28 mouse cellular contexts compared by ENCODE assay signal in the genomic region with DNA sequence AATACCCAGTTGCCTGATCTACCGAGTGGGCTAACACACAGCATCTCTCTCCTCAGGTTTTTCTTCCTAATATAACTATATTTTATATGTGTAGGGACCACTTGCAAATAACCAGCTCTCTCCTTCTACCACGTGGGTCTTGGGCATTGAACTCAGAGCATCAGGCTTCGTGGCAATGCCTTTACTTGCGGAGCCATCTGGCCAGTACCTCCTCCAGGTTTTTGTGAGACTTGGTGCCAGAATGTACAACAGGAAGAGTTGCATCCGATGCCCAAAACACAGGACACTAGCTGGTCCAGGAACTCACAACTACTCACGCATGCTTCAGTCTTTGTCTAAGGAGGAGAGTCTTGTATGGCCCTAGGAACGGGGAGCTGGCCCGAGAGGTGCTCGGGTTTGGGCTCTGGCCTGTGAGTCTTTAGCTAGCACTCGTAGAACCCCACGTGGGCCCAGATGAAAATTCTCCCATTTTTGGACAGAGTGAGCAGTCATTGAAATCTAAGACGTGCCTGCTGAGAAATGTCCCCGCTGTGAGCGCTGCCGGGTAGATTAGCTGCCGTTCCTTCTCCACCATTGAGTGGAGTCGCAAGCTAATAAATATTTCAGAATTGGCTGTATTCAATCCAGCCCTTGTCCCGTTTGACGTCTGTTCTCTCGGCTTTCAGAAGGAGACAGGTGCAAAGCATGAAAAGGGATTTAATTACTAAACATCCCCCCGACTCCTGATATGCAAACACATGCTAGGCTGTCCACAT. TPM values are rescaled to one million over a fixed set of nuclear protein-coding genes. Genes with fewer than 3 reads are reported as not detected.
DNase-seq lines count a peak whose midpoint lies in the region; ATAC-seq and TF ChIP-seq lines count a peak whose summit lies in the region.
"Had no signal": no experiment of that assay in that cellular context is flagged by ENCODE, and none has a peak within 500 bp of the region (broad histone marks: within the 10 kb centered on the region; RNA-seq: fewer than 3 reads in every experiment).

No protein-coding gene starts in this region.

- no peaks in the 10 kb centered on the region for H3K36me3 ChIP-seq in forebrain, embryonic 12.5 days (replicated peaks)
- no peaks in the 10 kb centered on the region for H3K36me3 ChIP-seq in forebrain, embryonic 11.5 days (ENCODE audit: control insufficient read depth, insufficient read depth, low read length)
- H3K36me3 ChIP-seq in neural tube, embryonic 13.5 days: no peaks in the 10 kb centered on the region
- no peaks in the 10 kb centered on the region for H3K36me3 ChIP-seq in heart, adult 2 months (ENCODE audit: control insufficient read depth, insufficient read depth, low read length)
- H3K36me3 ChIP-seq: forebrain, embryonic 10.5 days; G1E; midbrain, embryonic 15.5 days; neural tube, embryonic 15.5 days had no signal

- TF ChIP-seq CTCF in layer of hippocampus, adult 2 months (conservative IDR thresholded peaks at IDR 0.05): peak; percentile 32
- no peak for TF ChIP-seq CTCF in heart, adult 2 months (IDR thresholded peaks at IDR 0.05)

- WGBS in forebrain, embryonic 12.5 days: 48% methylated on average over 21 of the region's 21 CpGs
- 60% methylated on average over 21 of the region's 21 CpGs for WGBS in forebrain, embryonic 11.5 days
- 42% methylated on average over 21 of the region's 21 CpGs for WGBS in neural tube, embryonic 13.5 days
- WGBS in heart, adult 2 months: 81% methylated on average over 21 of the region's 21 CpGs

- no peak for DNase-seq in forebrain, embryonic 11.5 days (ENCODE audit: low spot score)
- DNase-seq in layer of hippocampus, adult 2 months (ENCODE audit: low spot score in 2 of 2): no peak
- no peak for DNase-seq in layer of hippocampus, postnatal 25 days (ENCODE audit: extremely low spot score in 1 of 2, low spot score in 1 of 2)
- DNase-seq in neural tube, embryonic 10.5 days (ENCODE audit: extremely low spot score, low spot score): no peak
- no peak for DNase-seq in heart, adult 2 months
- DNase-seq: adrenal gland, postnatal 36 days; B cell, adult 2 months; cerebellum, adult 11 months; gastrocnemius, postnatal 25 days; kidney, adult 18-20 months; kidney, postnatal 4 days; layer of hippocampus, adult 9-11 months; left cerebral cortex, postnatal 4 days; lung, postnatal 4 days; right cerebral cortex, adult 18-20 months; right cerebral cortex, postnatal 4 days; thymus, adult 18-20 months; thymus, postnatal 36 days had no signal

- TF ChIP-seq POLR2A in heart, adult 2 months (IDR thresholded peaks at IDR 0.05; ENCODE audit: insufficient read depth, low read depth, low read length): no peak

- no peak overlapping the region for H3K4me2 ChIP-seq in forebrain, embryonic 12.5 days
- H3K4me2 ChIP-seq in forebrain, embryonic 11.5 days (ENCODE audit: low read depth, low read length, severe bottlenecking): no peak overlapping the region
- H3K4me2 ChIP-seq in neural tube, embryonic 13.5 days: no peak overlapping the region
- H3K4me2 ChIP-seq: midbrain, embryonic 15.5 days; neural tube, embryonic 15.5 days had no signal

- H3K4me3 ChIP-seq in forebrain, embryonic 12.5 days (replicated peaks): no peak overlapping the region
- H3K4me3 ChIP-seq in forebrain, embryonic 11.5 days (ENCODE audit: low read depth, low read length): no peak overlapping the region
- no peak overlapping the region for H3K4me3 ChIP-seq in layer of hippocampus, adult 2 months
- H3K4me3 ChIP-seq in neural tube, embryonic 13.5 days: no peak overlapping the region
- H3K4me3 ChIP-seq in heart, adult 2 months: no peak overlapping the region
- H3K4me3 ChIP-seq: forebrain, embryonic 10.5 days; left cerebral cortex, adult 2 months; midbrain, embryonic 15.5 days; myocyte; neural tube, embryonic 15.5 days had no signal

- no peak for TF ChIP-seq EP300 in heart, adult 2 months (IDR thresholded peaks at IDR 0.05; ENCODE audit: insufficient read depth, low read depth, low read length)

- no peak for ATAC-seq in forebrain, embryonic 12.5 days (ENCODE audit: low FRiP score)
- no peak for ATAC-seq in forebrain, embryonic 11.5 days (replicated peaks; ENCODE audit: low FRiP score)
- no peak for ATAC-seq in neural tube, embryonic 13.5 days (ENCODE audit: low read depth)
- ATAC-seq: inflammation-experienced regulatory T-cells, adult 6 months; midbrain, embryonic 15.5 days; Patski had no signal

- H3K4me1 ChIP-seq in forebrain, embryonic 12.5 days: peaks cover 47% of the 10 kb centered on the region
- peaks cover 15% of the 10 kb centered on the region for H3K4me1 ChIP-seq in forebrain, embryonic 11.5 days (replicated peaks; ENCODE audit: control insufficient read depth, insufficient read depth, low read length)
- peaks cover 52% of the 10 kb centered on the region for H3K4me1 ChIP-seq in neural tube, embryonic 13.5 days (replicated peaks)
- H3K4me1 ChIP-seq in heart, adult 2 months (ENCODE audit: control insufficient read depth, insufficient read depth, low read length): peaks cover 3% of the 10 kb centered on the region; the same call in 1 of the 2 replicates

- H3K79me2 ChIP-seq in heart, adult 2 months (replicated peaks; ENCODE audit: control insufficient read depth, insufficient read depth, low read length): no peaks in the 10 kb centered on the region

- H3K9ac ChIP-seq in forebrain, embryonic 12.5 days: no peak overlapping the region
- H3K9ac ChIP-seq in forebrain, embryonic 11.5 days (ENCODE audit: low read length): no peak overlapping the region
- no peak overlapping the region for H3K9ac ChIP-seq in neural tube, embryonic 13.5 days
- H3K9ac ChIP-seq in heart, adult 2 months (ENCODE audit: low read depth, low read length): no peak overlapping the region
- H3K9ac ChIP-seq: midbrain, embryonic 15.5 days; neural tube, embryonic 15.5 days had no signal

- H3K27ac ChIP-seq in forebrain, embryonic 12.5 days: 0 out of 2 replicates have a peak overlapping the region, but pooled peaks have one; percentile 5
- no peak overlapping the region for H3K27ac ChIP-seq in forebrain, embryonic 11.5 days (ENCODE audit: low read depth, low read length)
- H3K27ac ChIP-seq in layer of hippocampus, adult 2 months: no peak overlapping the region
- peak overlapping the region; percentile 63 for H3K27ac ChIP-seq in neural tube, embryonic 13.5 days (replicated peaks)
- H3K27ac ChIP-seq in heart, adult 2 months: no peak overlapping the region
- H3K27ac ChIP-seq: forebrain, embryonic 10.5 days; left cerebral cortex, adult 2 months; midbrain, embryonic 15.5 days; neural tube, embryonic 15.5 days had no signal

- intact Hi-C loops in heart, adult 2 months (cut with DNase I): no loop called here

- peaks cover 22% of the 10 kb centered on the region for H3K27me3 ChIP-seq in forebrain, embryonic 12.5 days
- peaks cover 4% of the 10 kb centered on the region; the same call in 1 of the 2 replicates for H3K27me3 ChIP-seq in forebrain, embryonic 11.5 days (ENCODE audit: control insufficient read depth, insufficient read depth, low read length)
- 0 out of 2 replicates have a peak, but pooled peaks cover 12% of the 10 kb centered on the region for H3K27me3 ChIP-seq in neural tube, embryonic 13.5 days
- no peaks in the 10 kb centered on the region for H3K27me3 ChIP-seq in heart, adult 2 months (ENCODE audit: control insufficient read depth, insufficient read depth, low read length)

- no peaks in the 10 kb centered on the region for H3K9me3 ChIP-seq in forebrain, embryonic 12.5 days
- no peaks in the 10 kb centered on the region for H3K9me3 ChIP-seq in forebrain, embryonic 11.5 days (ENCODE audit: control insufficient read depth, low read length)
- H3K9me3 ChIP-seq in neural tube, embryonic 13.5 days: no peaks in the 10 kb centered on the region
- H3K9me3 ChIP-seq: G1E; midbrain, embryonic 15.5 days; neural tube, embryonic 15.5 days had no signal

RNA-seq across cellular contexts. Expression of gene Casz1, which starts 38.0 kb away (rescaled TPM):
- polyA plus RNA-seq in forebrain, embryonic 12.5 days (2016; fragmentation: Nextera tagmentation; extraction: Ambion mirVana): 2.8 and 3.1 TPM in 2 replicates
- 3.4 and 3.6 TPM in 2 replicates for polyA plus RNA-seq in forebrain, embryonic 11.5 days (2014; fragmentation: Nextera tagmentation; extraction: Ambion mirVana)
- under 1 TPM; 0.34 to 0.56 TPM for total RNA-seq in layer of hippocampus, adult 2 months (2021)
- total RNA-seq in layer of hippocampus, postnatal 25 days (2021): under 1 TPM; 0.49 to 0.75 TPM
- polyA plus RNA-seq in neural tube, embryonic 13.5 days (2015; fragmentation: Nextera tagmentation; extraction: Ambion mirVana): 16.2 and 17.3 TPM in 2 replicates
- 10 to 100 TPM; 42.5 to 47.0 TPM for total RNA-seq in heart, adult 2 months (2021)
- polyA plus RNA-seq in heart, adult 2 months (2012; rRNA removed): 21.2 and 22.4 TPM in 2 replicates

Comparison
In these comparisons a context has a peak if more than half of its experiments do, and no peak if none do; other contexts are left out.
1. H3K27ac ChIP-seq: peak in forebrain, embryonic 12.5 days (single experiment) and neural tube, embryonic 13.5 days (single experiment); none in forebrain, embryonic 11.5 days (single experiment), layer of hippocampus, adult 2 months (single experiment) and heart, adult 2 months (single experiment).